Mouse (Mus musculus) G1E (cell line): ENCODE data around the gene Igf2bp2.

Experiments
- CTCF ChIP-seq: IDR thresholded peaks from 2 replicates; pipeline ENCODE4 v1.5.1; 2012; ENCODE audit warnings: low read depth, low read length, inconsistent platforms, mixed read lengths
- GATA1 ChIP-seq: IDR thresholded peaks from 2 replicates; pipeline ENCODE4 v1.6.1; 2012; ENCODE audit warnings: borderline replicate concordance, low read length, inconsistent platforms, mixed read lengths
- POLR2AphosphoS5 ChIP-seq: IDR thresholded peaks from 2 replicates; pipeline ENCODE4 v1.6.1; 2012; ENCODE audit warnings: low read depth, low read length, inconsistent platforms; ENCODE audit not compliant: insufficient replicate concordance
- TAL1 ChIP-seq: conservative IDR thresholded peaks from 2 replicates; pipeline ENCODE4 v1.6.1; 2012; ENCODE audit warnings: low read depth, low read length, inconsistent platforms, mixed read lengths

DNA sequence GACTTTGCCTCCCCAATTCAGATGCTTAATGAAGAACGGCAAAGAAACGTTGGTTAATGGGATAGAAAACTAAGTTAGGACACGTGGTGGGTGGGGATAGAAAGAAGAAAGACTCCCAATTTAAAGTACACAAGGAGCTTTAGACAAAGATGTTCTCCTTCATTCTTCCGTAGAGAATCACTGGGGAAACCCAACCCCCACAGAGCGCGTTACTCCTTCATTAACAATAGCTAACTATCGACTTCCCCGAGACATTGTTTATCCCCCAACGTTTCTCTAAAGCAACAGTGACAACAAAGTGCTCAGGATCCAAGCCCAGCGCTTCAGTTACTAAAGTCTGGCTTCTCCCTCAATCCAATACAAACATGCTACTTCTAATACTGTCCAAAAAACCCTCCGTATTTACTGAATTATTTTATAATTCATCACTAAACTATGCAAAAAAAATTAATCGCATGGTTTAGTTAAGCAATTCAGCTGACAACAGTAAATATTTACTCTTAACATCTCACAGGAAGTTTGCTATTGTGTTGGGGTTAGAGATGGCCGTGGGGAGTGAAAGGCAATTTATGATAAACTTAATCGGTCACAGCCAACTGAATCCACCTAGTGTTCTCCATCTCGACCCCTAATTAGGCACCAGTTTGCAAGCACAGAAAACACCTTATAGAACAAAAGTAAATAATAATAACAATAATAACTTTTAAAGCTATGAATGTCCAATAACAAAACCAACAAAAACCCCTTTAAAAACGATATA is 2.5 kb downstream of the Igf2bp2 start:
- TF ChIP-seq CTCF, result no peak
- no peak for TF ChIP-seq TAL1
- no peak for TF ChIP-seq POLR2AphosphoS5
- no peak for TF ChIP-seq GATA1
